Mouse (Mus musculus): ENCODE data around the gene Nps. TPM values are rescaled to one million over a fixed set of nuclear protein-coding genes. Genes with fewer than 3 reads are reported as not detected.
"Not testable (repeated sequence)": the region's sequence is repeated elsewhere in the genome, so short reads cannot be mapped to it uniquely, and the experiment has no call there.

Nps gene
- 0.13 TPM in 1 of 2 replicates, not detected in the other for polyA plus RNA-seq (2012; rRNA removed)

DNA sequence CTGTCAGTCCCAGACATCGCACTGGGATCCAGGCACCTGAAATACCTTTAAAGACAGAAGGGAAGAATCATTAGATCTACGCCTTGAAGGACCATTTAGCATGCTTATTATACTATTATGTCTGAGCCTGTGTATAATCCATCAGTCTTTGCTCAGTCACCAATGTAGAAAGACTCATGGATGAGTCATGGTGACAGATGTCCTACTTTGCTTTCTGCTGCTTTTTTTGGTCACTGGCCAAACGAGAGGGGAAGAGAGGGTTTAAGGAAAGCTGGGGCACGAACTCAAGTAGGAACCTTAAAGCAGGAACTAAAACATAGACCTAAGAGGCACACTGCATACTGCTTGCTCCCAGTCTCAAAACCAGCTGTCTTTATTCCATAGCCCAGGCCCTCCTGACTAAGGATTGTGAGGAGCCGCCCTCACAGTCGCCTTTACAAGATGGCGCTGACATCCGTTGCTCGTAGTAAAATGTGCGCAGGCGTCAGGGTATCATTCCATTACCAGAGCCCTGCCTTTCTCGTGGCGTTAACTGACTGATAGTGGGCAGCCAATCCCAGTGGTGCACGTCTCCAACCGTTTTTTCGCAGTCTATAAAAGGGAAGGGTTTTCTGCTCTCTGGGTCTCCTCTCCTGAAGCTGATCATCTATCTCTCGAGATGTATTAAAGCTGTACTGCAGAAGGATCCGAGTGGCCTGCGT is at the start of gene Nps:
TSS of gene Nps (plus strand) at position 651 of the 701 bp plus-strand sequence.
- H3K27ac ChIP-seq (ENCODE audit: insufficient read depth, low read length); H3K4me3 ChIP-seq (ENCODE audit: insufficient read depth, low read length); H3K4me1 ChIP-seq (ENCODE audit: control insufficient read depth, insufficient read depth, low read length): not testable (repeated sequence)

DNA sequence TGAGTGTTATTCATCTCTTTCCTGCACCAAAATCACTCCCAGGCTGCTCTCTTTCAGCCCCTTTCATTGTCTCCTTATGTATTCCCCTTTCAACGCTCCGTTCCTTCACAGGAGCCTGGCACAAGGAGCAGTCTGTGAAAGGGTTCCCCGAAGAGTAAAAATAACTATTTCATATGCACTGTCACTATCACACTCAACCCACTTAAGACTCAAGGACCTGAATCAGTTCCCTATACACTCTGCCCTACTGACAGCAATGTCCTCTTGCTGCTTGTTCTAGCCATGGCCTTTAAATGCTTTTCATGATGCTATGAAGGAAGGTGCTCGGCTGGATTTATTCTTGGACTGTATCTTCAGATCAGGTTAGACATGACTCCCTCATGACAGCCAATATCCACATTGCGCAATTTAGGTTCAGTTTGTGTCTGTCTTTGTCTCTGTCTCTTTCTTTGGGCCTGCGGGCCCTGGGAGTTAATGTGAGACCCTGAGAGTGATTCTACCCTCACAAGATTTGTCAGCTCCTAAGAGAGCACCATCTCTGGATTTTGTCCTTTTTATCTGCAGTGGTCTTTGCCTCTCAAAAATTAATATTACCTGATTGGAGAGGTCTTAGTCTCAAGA is 49.4 kb upstream of the Nps start:
- H3K4me1 ChIP-seq (ENCODE audit: control insufficient read depth, insufficient read depth, low read length): peaks cover 2% of the 10 kb centered on the region; the same call in 1 of the 2 replicates
- no peak overlapping the region for H3K27ac ChIP-seq (ENCODE audit: insufficient read depth, low read length)
- H3K4me3 ChIP-seq (ENCODE audit: insufficient read depth, low read length): no peak overlapping the region
- no peak for TF ChIP-seq POLR2A (IDR thresholded peaks at IDR 0.05; ENCODE audit: extremely low read depth, insufficient read depth, low read length)
- no peak for TF ChIP-seq CTCF (IDR thresholded peaks at IDR 0.05; ENCODE audit: extremely low read depth, insufficient read depth, low read length)

DNA sequence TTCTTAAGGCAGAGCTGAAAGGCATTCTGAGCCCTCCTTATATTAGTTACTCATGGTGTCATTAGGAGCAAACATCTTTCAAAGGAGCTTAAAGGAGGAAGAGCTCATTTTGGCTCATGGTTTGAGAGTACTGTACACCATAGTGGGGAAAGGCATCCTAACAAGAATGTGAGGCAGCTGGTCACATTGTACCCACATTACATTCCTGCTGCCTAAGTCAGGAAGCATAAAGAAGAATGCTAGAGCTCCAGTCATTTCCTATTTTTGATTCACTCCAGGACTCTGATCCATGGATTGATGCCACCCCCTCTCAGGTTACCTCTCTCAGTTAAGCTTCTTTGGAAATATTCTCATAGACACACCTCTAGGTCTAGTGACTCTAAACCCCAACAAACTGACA is 48.2 kb upstream of the Nps start:
- no peak overlapping the region for H3K4me3 ChIP-seq (ENCODE audit: insufficient read depth, low read length)
- no peak overlapping the region for H3K27ac ChIP-seq (ENCODE audit: insufficient read depth, low read length)
- no peak for TF ChIP-seq CTCF (IDR thresholded peaks at IDR 0.05; ENCODE audit: extremely low read depth, insufficient read depth, low read length)
- no peak for TF ChIP-seq POLR2A (IDR thresholded peaks at IDR 0.05; ENCODE audit: extremely low read depth, insufficient read depth, low read length)
- H3K4me1 ChIP-seq (ENCODE audit: control insufficient read depth, insufficient read depth, low read length): peaks cover 2% of the 10 kb centered on the region; the same call in 1 of the 2 replicates

GRCm38 (mm10) chr7:135210831-135211230 is 47.7 kb upstream of the Nps start:
- Histone ChIP-seq H3K4me3 (ENCODE audit: insufficient read depth, low read length) (no peak overlapping the region), H3K4me1 (ENCODE audit: control insufficient read depth, insufficient read depth, low read length) (no peaks in the 10 kb centered on the region), H3K27ac (ENCODE audit: insufficient read depth, low read length) (no peak overlapping the region)
- TF ChIP-seq CTCF (IDR thresholded peaks at IDR 0.05; ENCODE audit: extremely low read depth, insufficient read depth, low read length): no peak
- no peak for TF ChIP-seq POLR2A (IDR thresholded peaks at IDR 0.05; ENCODE audit: extremely low read depth, insufficient read depth, low read length)

DNA sequence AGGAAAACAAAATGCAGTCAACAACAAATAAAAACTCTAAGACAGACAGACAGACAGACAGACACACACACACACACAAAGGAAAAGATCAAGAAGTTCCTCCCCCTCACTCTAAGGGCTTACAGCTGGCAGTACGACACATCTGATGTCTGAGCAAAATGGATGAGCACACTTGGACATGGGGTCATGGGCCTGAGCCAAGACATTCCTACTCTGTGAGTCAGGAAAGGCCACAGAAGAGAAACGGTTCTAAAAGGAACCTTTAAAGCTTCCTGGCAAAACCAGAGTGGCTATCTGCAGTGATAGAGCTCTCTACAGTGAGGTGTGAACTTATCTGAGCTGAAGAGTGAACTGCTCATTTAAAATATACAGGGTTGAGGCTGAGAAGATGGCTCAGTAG is 46.0 kb upstream of the Nps start:
- Histone ChIP-seq H3K4me1 (ENCODE audit: control insufficient read depth, insufficient read depth, low read length) (no peaks in the 10 kb centered on the region), H3K27ac (ENCODE audit: insufficient read depth, low read length) (no peak overlapping the region), H3K4me3 (ENCODE audit: insufficient read depth, low read length) (no peak overlapping the region)
- TF ChIP-seq CTCF (IDR thresholded peaks at IDR 0.05; ENCODE audit: extremely low read depth, insufficient read depth, low read length): no peak
- TF ChIP-seq POLR2A (IDR thresholded peaks at IDR 0.05; ENCODE audit: extremely low read depth, insufficient read depth, low read length): no peak

DNA sequence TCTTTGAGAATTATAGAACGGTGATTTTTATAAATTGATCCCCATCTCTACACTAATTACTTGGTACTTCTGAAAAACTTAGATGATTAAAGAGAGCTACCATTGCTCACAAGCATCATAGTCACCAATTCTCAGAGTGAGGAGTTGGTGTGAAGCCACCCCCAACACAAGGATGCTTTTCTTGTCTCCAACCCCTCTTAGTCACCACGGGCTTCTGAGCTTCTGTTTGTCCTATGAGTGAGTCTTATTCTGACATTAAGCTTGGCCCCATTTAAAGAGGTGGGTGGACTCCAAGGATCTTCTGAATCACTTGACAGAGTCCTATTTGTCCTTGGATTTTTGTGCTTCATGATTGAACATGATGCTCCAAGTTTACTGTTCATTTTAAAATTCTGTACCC is 37.0 kb upstream of the Nps start:
- H3K27ac ChIP-seq (ENCODE audit: insufficient read depth, low read length): no peak overlapping the region
- no peaks in the 10 kb centered on the region for H3K4me1 ChIP-seq (ENCODE audit: control insufficient read depth, insufficient read depth, low read length)
- TF ChIP-seq POLR2A (IDR thresholded peaks at IDR 0.05; ENCODE audit: extremely low read depth, insufficient read depth, low read length) (no peak), CTCF (IDR thresholded peaks at IDR 0.05; ENCODE audit: extremely low read depth, insufficient read depth, low read length) (no peak)
- no peak overlapping the region for H3K4me3 ChIP-seq (ENCODE audit: insufficient read depth, low read length)

DNA sequence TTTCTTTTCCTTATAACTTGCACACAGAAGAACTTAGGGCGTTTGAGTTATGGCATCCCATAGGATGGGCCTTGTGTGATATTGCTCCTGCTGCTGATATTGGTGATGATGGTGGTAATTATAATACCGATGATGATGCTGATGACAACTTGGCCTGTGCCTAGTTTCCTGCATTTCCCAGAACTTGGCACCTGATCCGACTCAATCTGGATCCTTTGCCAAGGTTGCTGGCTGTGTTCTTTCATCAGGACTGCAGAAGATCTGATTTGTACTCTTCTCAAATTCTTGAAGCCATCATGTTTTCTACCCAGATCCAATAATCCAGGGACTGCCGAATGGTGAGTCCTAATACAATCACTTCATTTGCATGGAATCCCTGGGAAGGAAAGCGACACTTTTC is 32.5 kb upstream of the Nps start:
- no peak overlapping the region for H3K4me3 ChIP-seq (ENCODE audit: insufficient read depth, low read length)
- H3K4me1 ChIP-seq (ENCODE audit: control insufficient read depth, insufficient read depth, low read length): no peaks in the 10 kb centered on the region; the same call in 1 of the 2 replicates
- TF ChIP-seq POLR2A (IDR thresholded peaks at IDR 0.05; ENCODE audit: extremely low read depth, insufficient read depth, low read length) (no peak), CTCF (IDR thresholded peaks at IDR 0.05; ENCODE audit: extremely low read depth, insufficient read depth, low read length) (no peak)
- H3K27ac ChIP-seq (ENCODE audit: insufficient read depth, low read length): no peak overlapping the region

DNA sequence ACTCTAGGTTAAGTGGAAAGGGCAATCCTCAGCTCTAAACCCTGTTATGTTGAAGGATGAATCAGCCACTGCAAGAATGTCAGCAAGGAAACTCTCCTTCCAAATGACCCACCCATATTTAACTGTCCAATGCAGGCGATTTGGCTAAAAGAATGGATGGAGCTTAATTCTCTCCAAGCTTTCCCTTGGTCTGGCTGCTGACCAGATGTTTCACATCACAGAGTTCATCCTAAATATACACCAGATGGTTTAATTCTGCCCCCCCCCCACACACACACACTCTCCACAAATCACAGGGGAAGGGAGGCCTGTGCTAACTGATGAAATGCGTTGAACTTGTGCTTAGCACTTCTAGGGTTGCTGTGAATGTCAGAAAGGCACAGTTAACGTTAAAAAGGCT is 21.4 kb upstream of the Nps start:
- Histone ChIP-seq H3K27ac (ENCODE audit: insufficient read depth, low read length) (no peak overlapping the region), H3K4me1 (ENCODE audit: control insufficient read depth, insufficient read depth, low read length) (no peaks in the 10 kb centered on the region), H3K4me3 (ENCODE audit: insufficient read depth, low read length) (no peak overlapping the region)
- TF ChIP-seq CTCF (IDR thresholded peaks at IDR 0.05; ENCODE audit: extremely low read depth, insufficient read depth, low read length): no peak
- TF ChIP-seq POLR2A (IDR thresholded peaks at IDR 0.05; ENCODE audit: extremely low read depth, insufficient read depth, low read length): no peak

- no peaks in the 10 kb centered on the region for H3K4me1 ChIP-seq (ENCODE audit: control insufficient read depth, insufficient read depth, low read length)
- no peak overlapping the region for H3K27ac ChIP-seq (ENCODE audit: insufficient read depth, low read length)
- H3K4me3 ChIP-seq (ENCODE audit: insufficient read depth, low read length): no peak overlapping the region
- no peak for TF ChIP-seq CTCF (IDR thresholded peaks at IDR 0.05; ENCODE audit: extremely low read depth, insufficient read depth, low read length)
- TF ChIP-seq POLR2A (IDR thresholded peaks at IDR 0.05; ENCODE audit: extremely low read depth, insufficient read depth, low read length): no peak
Measured at GRCm38 (mm10) chr7:135239441-135239840, 19.1 kb upstream of the Nps start.

GRCm38 (mm10) chr7:135240006-135240405 is 18.5 kb upstream of the Nps start:
- Histone ChIP-seq H3K4me3 (ENCODE audit: insufficient read depth, low read length) (no peak overlapping the region), H3K27ac (ENCODE audit: insufficient read depth, low read length) (no peak overlapping the region), H3K4me1 (ENCODE audit: control insufficient read depth, insufficient read depth, low read length) (no peaks in the 10 kb centered on the region)
- TF ChIP-seq CTCF (IDR thresholded peaks at IDR 0.05; ENCODE audit: extremely low read depth, insufficient read depth, low read length): no peak
- TF ChIP-seq POLR2A (IDR thresholded peaks at IDR 0.05; ENCODE audit: extremely low read depth, insufficient read depth, low read length): no peak

Data from cortical plate, adult 2 months (tissue).